Mouse (Mus musculus): Measurements from ENCODE around the gene Mprip. TPM values are rescaled to one million over a fixed set of nuclear protein-coding genes. Genes with fewer than 3 reads are reported as not detected.

Mprip gene
- polyA plus RNA-seq, 1 experiment from 2014 or later, result 77.4 TPM

- Histone ChIP-seq H3K9ac (replicated peaks) (no peak overlapping the region), H3K27me3 (no peaks in the 10 kb centered on the region), H3K4me2 (replicated peaks) (no peak overlapping the region), H3K4me1 (peaks cover 12% of the 10 kb centered on the region), H3K36me3 (peaks cover 25% of the 10 kb centered on the region), H3K27ac (replicated peaks) (no peak overlapping the region), H3K9me3 (no peaks in the 10 kb centered on the region), H3K4me3 (no peak overlapping the region)
- WGBS, result 88% methylated on average over 3 of the region's 3 CpGs
- ATAC-seq (replicated peaks), result no peak
These were observed 152.2 kb downstream of the Mprip start for GRCm38 (mm10) chr11:59813276-59813675.

- WGBS, result 71% methylated on average over 1 of the region's 1 CpGs
- Histone ChIP-seq H3K9ac (replicated peaks) (no peak overlapping the region), H3K27ac (replicated peaks) (no peak overlapping the region), H3K4me3 (no peak overlapping the region), H3K27me3 (no peaks in the 10 kb centered on the region), H3K4me1 (peaks cover 2% of the 10 kb centered on the region; the same call in 1 of the 2 replicates), H3K4me2 (replicated peaks) (no peak overlapping the region), H3K36me3 (peaks cover 35% of the 10 kb centered on the region), H3K9me3 (no peaks in the 10 kb centered on the region)
- no peak for ATAC-seq (replicated peaks)
These were observed 153.2 kb downstream of the Mprip start for GRCm38 (mm10) chr11:59814311-59814710.

- Histone ChIP-seq H3K4me1 (peaks cover 2% of the 10 kb centered on the region; the same call in 1 of the 2 replicates), H3K4me3 (no peak overlapping the region), H3K27ac (replicated peaks) (no peak overlapping the region), H3K4me2 (replicated peaks) (no peak overlapping the region), H3K9me3 (no peaks in the 10 kb centered on the region), H3K9ac (replicated peaks) (no peak overlapping the region), H3K27me3 (no peaks in the 10 kb centered on the region), H3K36me3 (peaks cover 41% of the 10 kb centered on the region)
- 90% methylated on average over 6 of the region's 6 CpGs for WGBS
- ATAC-seq (replicated peaks), result no peak
These were observed 153.8 kb downstream of the Mprip start for GRCm38 (mm10) chr11:59814936-59815335.

GRCm38 (mm10) chr11:59815482-59816065 lies 154.5 kb downstream of the Mprip start:
- no peak overlapping the region for H3K9ac ChIP-seq (replicated peaks)
- no peak overlapping the region for H3K27ac ChIP-seq (replicated peaks)
- H3K4me1 ChIP-seq, result peaks cover 2% of the 10 kb centered on the region; the same call in 1 of the 2 replicates
- WGBS, result 89% methylated on average over 6 of the region's 6 CpGs
- peaks cover 47% of the 10 kb centered on the region for H3K36me3 ChIP-seq
- H3K9me3 ChIP-seq, result no peaks in the 10 kb centered on the region
- no peak for ATAC-seq (replicated peaks)
- no peak overlapping the region for H3K4me2 ChIP-seq (replicated peaks)
- no peak overlapping the region for H3K4me3 ChIP-seq
- H3K27me3 ChIP-seq, result no peaks in the 10 kb centered on the region

- Histone ChIP-seq H3K4me3 (no peak overlapping the region), H3K27ac (replicated peaks) (no peak overlapping the region), H3K4me1 (no peaks in the 10 kb centered on the region), H3K9me3 (no peaks in the 10 kb centered on the region), H3K4me2 (replicated peaks) (no peak overlapping the region), H3K27me3 (no peaks in the 10 kb centered on the region), H3K36me3 (peaks cover 69% of the 10 kb centered on the region), H3K9ac (replicated peaks) (no peak overlapping the region)
- no peak for ATAC-seq (replicated peaks)
- WGBS, result 96% methylated on average over 3 of the region's 3 CpGs
These were observed 156.8 kb downstream of the Mprip start for GRCm38 (mm10) chr11:59817916-59818315.

- H3K9ac ChIP-seq (replicated peaks), result no peak overlapping the region
- no peak overlapping the region for H3K4me3 ChIP-seq
- H3K36me3 ChIP-seq, result peaks cover 97% of the 10 kb centered on the region
- H3K27me3 ChIP-seq, result no peaks in the 10 kb centered on the region
- no peak for ATAC-seq (replicated peaks)
- H3K9me3 ChIP-seq, result no peaks in the 10 kb centered on the region
- H3K27ac ChIP-seq (replicated peaks), result no peak overlapping the region
- H3K4me1 ChIP-seq, result no peaks in the 10 kb centered on the region
- H3K4me2 ChIP-seq (replicated peaks), result no peak overlapping the region
- WGBS, result 93% methylated on average over 3 of the region's 3 CpGs
These were observed 160.5 kb downstream of the Mprip start for GRCm38 (mm10) chr11:59821625-59822024.

Other genes starting within 250 kb of the Mprip start
- gene Jmjd4, start 211.3 kb upstream of the Mprip start, polyA plus RNA-seq (2015; fragmentation: Nextera tagmentation; extraction: Ambion mirVana), result 13.9 TPM in 2 replicates
- 354 and 388 TPM in 2 replicates for gene Snap47, start 210.1 kb upstream of the Mprip start, polyA plus RNA-seq (2015; fragmentation: Nextera tagmentation; extraction: Ambion mirVana)
- 14.8 and 15.9 TPM in 2 replicates for gene Zfp867, start 188.8 kb upstream of the Mprip start, polyA plus RNA-seq (2015; fragmentation: Nextera tagmentation; extraction: Ambion mirVana)
- gene Zkscan17, start 134.6 kb upstream of the Mprip start, polyA plus RNA-seq (2015; fragmentation: Nextera tagmentation; extraction: Ambion mirVana), result 17.2 and 17.8 TPM in 2 replicates
- 0.15 and 0.29 TPM in 2 replicates for gene Nlrp3, start 119.7 kb upstream of the Mprip start, polyA plus RNA-seq (2015; fragmentation: Nextera tagmentation; extraction: Ambion mirVana)
- not detected in 2 replicates for gene Olfr222, start 85.1 kb upstream of the Mprip start, polyA plus RNA-seq (2015; fragmentation: Nextera tagmentation; extraction: Ambion mirVana)
- gene Olfr223, start 68.0 kb upstream of the Mprip start, polyA plus RNA-seq (2015; fragmentation: Nextera tagmentation; extraction: Ambion mirVana), result not detected in 2 replicates
- 3.6 and 4.0 TPM in 2 replicates for gene Pld6, start 126.3 kb downstream of the Mprip start, polyA plus RNA-seq (2015; fragmentation: Nextera tagmentation; extraction: Ambion mirVana)
- gene Flcn, start 148.7 kb downstream of the Mprip start, polyA plus RNA-seq (2015; fragmentation: Nextera tagmentation; extraction: Ambion mirVana), result 44.6 and 45.9 TPM in 2 replicates
- gene Nt5m, start 178.1 kb downstream of the Mprip start, polyA plus RNA-seq (2015; fragmentation: Nextera tagmentation; extraction: Ambion mirVana), result 54.0 and 58.4 TPM in 2 replicates
- 205 and 208 TPM in 2 replicates for gene Cops3, start 178.5 kb downstream of the Mprip start, polyA plus RNA-seq (2015; fragmentation: Nextera tagmentation; extraction: Ambion mirVana)

Measured in forebrain, embryonic 15.5 days (tissue).